Mouse (Mus musculus) urinary bladder, postnatal 4 days (tissue): Measurements from ENCODE around the gene Padi6.

Source experiments
- DNase-seq, 2 experiments: peaks; one replicate each; pipeline ENCODE4 v3.0.0; 2021 to 2022; ENCODE audit warnings: low spot score in 2 of 2

The Padi6 gene

GRCm38 (mm10) chr4:140684881-140685303 lies 57.6 kb downstream of the Padi6 start:
- no peak for DNase-seq

- DNase-seq = peak in 1 of 2 experiments; percentile 42
Measured at GRCm38 (mm10) chr4:140684141-140684871, 58.1 kb downstream of the Padi6 start.

GRCm38 (mm10) chr4:140683608-140684007 lies 58.8 kb downstream of the Padi6 start:
- DNase-seq = no peak

GRCm38 (mm10) chr4:140680731-140681397 lies 61.6 kb downstream of the Padi6 start:
- no peak for DNase-seq

- peak; percentile 73 to 87 for DNase-seq
Measured at GRCm38 (mm10) chr4:140679723-140680380, 62.6 kb downstream of the Padi6 start.

- no peak for DNase-seq
Measured at GRCm38 (mm10) chr4:140679038-140679437, 63.4 kb downstream of the Padi6 start.
